Mouse (Mus musculus) adrenal gland, postnatal 25 days (tissue): ENCODE results near the gene Lrrc7. TPM values are rescaled to one million over a fixed set of nuclear protein-coding genes. Genes with fewer than 3 reads are reported as not detected.
A peak's percentile ranks its signal among the peaks of the same experiment; 100 is the strongest.

Source experiments
- DNase-seq: peaks from one replicate; pipeline ENCODE4 v3.0.0; 2021; ENCODE audit warnings: mixed read lengths
- long read RNA-seq: library from polyadenylated mRNA; stranded (forward); transcript quantifications from one replicate; pipeline ENCODE4 v2.0.0, GENCODE M21; 2021
- total RNA-seq: library from RNA; stranded (reverse); gene quantifications from 2 replicates; pipeline ENCODE4 v1.2.3, GENCODE M21; 2021

Lrrc7 gene
- total RNA-seq, result 0.09 TPM in 1 of 2 replicates, not detected in the other
- long read RNA-seq, result 0 reads

DNA sequence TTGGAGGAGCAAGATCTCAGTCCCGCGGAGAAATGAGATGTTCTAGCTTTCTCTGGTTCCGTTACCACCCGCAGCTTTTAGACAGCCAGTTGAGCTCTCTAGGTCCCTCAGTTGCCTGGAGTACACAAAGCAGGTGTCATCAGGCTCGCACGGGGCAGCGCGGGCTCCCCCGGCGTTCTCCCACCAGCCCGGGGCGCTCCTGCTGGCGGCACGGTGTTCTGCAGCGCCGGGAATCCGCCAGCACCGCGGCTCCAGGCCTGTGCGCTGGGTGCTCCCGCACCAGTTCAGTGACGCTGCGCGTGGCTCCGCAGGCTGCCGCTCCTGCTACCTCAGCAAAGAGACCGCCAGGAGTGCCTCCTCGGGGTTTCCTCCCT, at the start of gene Lrrc7:
Gene Lrrc7, minus strand, starts transcription at position 235 of the 374 bp plus-strand sequence.
- DNase-seq, result peak; percentile 35

- DNase-seq, result no peak
Measured at GRCm38 (mm10) chr3:158607065-158607464, 45.0 kb upstream of the Lrrc7 start.

DNA sequence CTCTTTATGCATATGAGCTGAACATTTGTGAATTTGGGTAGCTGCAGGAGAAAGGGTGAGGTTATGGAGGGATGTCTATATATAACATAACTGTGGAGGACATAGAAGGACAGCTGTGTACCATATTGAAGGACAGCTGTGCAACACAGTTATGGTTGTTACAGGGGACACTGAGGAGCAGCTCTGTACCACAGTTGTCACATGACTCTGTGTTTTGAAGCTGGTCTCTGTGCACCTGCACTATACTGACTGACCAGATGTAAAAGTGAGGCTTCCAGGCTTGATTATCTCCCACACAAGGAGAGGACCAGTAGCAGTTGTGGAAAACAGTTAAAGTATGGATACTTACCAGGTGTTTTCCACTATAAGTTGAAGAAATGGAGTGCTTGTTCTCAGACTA, 43.3 kb upstream of the Lrrc7 start:
- DNase-seq, result no peak

DNA sequence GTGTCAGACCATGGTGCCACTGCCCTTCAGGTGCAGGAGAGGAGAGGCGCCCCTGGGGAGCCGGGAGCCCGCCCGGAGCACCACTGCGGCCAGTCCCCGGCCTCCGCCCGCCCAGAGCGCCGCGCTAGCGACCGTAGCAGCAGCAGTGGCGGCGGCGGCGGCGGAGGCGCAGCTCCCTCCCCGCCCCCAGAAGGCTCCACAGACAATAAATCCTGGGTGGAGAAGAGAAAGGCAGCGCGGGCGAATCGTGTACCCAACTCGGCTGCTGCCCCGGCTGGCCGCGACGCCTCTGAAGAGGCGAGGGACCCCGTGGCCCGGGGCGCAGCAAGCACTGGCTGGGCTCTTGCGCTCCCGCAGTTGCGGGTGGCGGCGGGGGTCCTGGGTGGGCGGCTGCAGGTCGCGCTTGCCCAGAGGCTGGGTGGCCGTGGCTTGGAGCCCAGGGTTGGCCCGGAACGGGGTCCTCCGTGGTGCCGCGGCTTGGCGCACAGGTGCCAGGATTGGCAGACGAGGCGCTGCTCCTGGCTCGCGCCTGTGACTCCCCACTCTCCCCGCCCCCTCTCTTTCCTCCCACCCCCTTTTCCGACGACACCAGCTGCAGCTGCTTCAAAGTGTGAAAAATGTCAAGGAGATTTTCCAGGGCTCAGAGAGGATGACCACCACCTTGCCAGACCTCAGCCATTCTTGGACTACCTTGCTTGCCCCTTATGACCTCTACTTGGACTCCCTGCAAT, 600 bp downstream of the Lrrc7 start:
- DNase-seq, result no peak

DNA sequence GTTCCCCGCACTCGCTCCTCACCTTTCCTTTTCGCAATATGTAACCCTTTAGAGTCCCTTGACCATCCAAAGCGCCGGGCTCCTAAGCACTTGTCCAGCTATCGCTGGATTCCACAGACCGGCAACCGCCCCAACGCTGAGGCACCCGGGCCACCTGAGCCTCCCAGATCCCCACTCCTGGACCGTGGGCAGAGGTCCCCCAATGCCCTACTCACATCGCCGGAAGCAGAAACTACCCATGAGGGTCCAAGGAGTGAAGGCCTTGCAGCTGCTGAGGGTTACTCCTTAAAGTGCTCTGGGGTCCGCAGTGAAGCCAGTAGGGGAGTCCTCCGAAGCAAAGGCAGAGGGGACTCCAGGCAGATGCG, 1.1 kb downstream of the Lrrc7 start:
- no peak for DNase-seq

DNA sequence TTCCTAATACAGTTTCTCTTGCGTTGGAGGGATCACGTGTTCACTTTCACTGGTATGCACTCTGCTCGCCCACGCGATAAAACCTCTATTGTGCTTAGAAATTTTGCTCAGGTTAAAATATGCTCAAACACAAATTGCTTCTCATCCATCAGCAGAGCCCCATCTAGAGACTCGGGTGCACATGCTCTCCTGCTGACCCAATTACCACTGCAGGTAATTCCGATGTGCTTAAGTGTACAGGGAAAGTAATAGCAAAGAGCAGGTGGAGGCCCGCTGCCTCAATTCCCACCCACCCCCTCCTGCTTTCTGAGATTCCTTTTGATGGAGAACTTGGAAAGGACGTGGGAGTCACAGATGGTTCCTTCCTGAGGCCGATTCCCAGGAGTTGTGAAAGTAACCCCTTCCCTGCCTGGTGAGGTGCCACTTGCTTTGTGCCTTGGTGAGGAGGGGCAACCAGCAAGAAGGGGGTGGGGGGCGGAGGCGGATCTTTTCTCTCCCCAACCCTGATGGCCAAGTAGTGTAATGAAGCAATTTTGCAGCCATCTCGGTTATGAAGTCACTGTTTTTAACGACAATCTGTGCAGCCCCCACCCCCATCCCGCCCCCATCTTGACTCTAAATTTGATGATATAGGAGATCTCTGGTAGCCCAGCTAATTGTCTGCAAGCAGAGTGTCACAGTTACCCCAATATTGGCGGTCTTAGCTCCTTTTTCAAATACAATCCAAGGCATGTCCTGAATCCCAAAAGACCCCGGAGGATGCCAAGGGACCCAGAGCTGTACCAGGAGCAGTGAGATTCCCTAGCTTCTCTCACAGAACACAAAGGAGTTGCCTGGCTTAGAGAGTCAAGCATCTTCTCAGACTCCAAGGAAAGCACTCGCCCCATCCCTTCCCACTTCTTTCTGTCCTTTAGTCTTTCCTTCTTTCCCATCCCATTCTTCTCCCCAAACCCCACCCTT, 2.0 kb downstream of the Lrrc7 start:
- no peak for DNase-seq

DNA sequence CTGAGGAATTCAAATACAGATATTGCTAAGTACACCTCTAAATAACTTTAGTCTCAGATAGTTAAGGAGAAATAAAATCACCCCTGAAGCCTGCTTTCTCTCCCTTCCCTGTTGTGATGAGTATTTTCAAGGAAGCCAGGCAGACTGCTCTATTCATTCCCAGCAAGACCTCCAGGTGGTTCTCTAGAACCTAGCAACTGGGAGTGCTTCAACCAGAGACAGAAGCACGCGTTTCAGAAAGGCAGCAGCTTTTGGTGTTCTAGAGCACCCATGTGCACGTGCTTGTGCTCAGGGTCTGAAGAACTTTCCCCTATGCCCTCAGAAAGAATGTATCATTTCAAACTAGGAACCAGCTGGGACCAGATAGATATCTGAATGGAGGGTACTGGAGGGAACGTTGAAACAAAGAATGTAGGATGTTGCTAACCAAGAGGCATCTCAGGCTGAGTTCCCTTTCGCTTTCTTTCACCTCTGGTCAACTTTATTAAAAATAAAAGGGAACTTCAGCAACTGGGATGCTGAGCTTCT, 2.8 kb downstream of the Lrrc7 start:
- DNase-seq, result no peak

DNA sequence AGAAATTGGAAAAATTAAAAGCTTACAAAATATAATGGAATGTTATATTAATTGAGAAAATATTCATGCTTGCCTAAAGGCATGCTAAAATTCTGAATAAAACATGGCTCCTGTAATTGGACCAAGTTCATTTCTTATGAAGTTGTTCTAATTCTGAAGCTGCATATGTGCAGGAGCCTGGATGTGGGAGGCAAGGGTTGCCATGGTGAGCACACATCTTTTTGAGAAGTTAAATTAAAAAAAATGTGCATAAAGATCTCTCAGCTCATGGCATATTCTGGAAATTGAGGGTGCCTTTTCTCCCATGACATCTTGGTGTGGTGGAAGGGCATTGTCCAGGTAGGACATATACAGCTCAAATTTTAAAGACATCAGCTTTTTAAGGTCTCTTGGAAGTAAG, 3.4 kb downstream of the Lrrc7 start:
- no peak for DNase-seq

DNA sequence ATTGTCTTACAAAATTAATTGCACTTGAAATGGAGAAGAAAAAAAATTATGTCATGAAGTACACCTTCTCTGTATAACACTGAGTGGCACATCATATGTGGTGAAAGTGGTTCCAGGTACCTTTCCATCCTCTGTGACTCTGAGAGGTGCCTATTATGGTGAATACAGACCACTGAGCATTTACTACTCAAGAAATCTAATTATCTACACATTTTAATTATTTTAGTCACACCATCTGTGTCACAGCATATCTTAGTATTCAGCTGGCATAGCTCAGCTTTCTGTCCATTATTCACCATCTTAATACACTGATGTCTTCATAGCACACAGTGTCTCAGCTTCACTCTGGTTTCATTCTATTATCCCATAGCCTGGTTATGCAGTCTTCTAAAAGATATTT, 7.7 kb downstream of the Lrrc7 start:
- no peak for DNase-seq

GRCm38 (mm10) chr3:158552105-158552504, 9.9 kb downstream of the Lrrc7 start:
- no peak for DNase-seq

DNA sequence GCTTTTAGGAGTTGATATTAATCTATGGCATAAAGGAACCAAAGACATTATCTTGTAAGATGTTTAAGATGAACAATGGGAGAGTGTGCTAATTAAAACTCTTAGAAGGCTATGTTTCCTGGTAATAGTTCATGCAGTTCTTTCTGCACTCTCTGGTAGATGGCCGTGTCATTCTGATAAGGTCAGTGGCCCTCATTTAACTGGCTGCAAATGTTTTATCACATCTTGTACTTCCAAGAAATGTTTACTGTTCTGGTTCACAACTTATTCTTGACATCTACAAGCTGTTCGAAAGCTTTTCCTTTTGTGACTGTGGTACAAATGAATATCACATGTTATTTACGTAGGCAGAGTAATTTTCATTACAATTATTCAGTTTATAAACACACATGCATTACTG, 18.5 kb downstream of the Lrrc7 start:
- no peak for DNase-seq

GRCm38 (mm10) chr3:158532859-158533258, 29.2 kb downstream of the Lrrc7 start:
- DNase-seq, result no peak

DNA sequence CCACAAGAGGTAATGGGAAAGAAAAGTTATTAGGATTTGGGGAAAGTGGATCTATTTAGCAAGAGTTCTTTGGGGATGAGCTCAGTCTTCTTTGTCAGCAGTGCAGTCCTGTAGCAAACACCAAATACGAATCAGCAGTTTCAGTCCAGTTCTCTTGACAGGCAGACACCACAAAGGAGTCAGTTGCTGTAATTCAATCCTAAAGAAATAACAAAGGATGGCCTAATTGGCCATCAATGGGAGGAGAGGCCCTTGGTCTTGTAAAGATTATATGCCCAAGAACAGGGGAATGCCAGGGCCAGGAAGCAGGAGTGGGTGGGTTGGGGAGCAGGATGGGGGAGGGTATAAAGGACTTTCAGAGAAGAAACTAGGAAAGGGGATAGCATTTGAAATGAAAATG, 33.5 kb downstream of the Lrrc7 start:
- DNase-seq, result no peak

- no peak for DNase-seq
Measured at GRCm38 (mm10) chr3:158493730-158494129, 68.3 kb downstream of the Lrrc7 start.

DNA sequence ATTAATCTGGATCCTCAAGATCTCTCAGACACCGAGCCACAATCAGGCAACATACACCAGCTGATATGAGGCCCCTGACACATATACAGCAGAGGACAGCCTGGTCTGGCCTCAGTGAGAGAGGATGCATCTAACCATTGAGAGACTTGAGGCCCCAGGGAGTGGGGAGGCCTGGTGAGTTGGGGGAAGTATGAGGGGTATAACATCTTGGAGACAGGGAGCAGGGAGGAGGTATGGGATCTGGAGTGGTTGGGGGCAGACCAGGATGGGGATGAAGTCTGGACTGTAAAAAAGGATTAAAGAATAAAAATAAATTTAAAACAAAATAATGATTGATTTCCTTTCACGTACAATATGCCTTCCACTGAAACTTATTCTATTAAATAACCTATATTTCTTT, 82.3 kb downstream of the Lrrc7 start:
- no peak for DNase-seq

GRCm38 (mm10) chr3:158400600-158400999, 161.4 kb downstream of the Lrrc7 start:
- DNase-seq, result no peak

DNA sequence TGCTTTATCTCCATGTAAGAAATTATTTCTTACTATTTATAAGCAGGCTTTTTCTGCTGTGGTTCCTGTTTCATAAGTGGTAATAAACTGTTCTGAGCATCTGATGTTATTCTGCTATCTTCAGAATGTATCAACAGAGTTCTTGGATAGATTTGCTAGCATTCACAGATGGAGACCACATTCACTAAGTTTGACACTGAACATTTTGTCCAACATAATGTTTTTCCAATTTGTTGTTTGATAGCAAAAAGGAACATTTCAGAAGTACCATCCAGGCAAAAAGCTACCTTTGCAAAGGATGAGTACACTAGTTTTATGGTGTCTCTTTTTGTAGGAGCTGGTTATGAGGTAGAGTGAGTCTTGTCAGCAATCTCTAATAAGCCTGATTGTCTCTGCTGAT, 170.5 kb downstream of the Lrrc7 start:
- DNase-seq, result no peak

GRCm38 (mm10) chr3:158388076-158388454, 174.0 kb downstream of the Lrrc7 start:
- DNase-seq, result no peak

DNA sequence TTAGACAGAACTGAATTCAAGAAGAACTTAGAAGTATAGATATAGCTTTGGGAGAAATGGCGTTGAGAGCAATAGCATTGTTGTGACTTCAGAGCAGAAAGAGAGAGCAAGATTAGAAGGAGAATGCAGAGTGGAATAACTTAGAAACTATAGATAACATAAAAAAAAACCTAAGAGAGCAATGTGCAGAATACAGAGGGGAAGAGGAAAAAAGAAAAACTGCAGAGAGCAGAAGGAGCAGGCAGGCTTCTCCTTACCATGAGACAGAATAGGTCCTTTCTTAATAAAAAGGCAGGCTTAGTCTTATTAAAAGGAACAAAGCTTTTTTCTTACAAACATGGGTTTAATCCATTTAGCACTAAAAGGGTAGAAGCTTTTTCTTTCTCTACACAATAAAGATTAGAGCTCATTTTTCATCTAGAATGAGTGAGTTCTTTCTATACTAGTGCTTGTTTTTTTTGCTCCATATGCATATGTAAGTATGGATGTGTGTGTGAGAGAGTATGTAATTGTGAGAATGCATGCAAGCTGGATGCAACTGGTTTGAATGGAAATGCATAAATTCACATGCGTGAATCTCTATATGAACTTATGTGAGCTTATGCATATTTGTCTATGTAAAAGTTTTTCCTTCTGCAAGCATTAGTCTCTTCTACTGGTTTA, 174.5 kb downstream of the Lrrc7 start:
- DNase-seq, result no peak

- no peak for DNase-seq
Measured at GRCm38 (mm10) chr3:158386848-158387247, 175.2 kb downstream of the Lrrc7 start.

DNA sequence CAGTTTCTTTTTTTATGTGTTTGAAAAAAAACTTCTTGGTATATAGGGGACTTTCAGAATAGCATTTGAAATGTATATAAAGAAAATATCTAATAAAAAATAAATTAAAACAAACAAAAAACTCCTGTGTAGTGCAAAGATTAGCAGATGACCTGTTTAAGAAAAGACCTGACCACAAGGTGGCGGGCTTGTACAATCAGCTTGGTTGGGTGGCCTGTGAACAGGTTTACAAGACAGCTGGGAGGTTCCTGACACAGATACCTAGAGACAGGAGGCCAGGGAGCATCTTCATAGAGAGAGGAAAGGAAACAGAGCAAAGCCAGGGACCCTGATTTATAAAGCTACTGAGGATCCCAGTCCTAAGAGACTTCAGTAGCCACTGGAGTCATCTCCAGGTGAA, 186.1 kb downstream of the Lrrc7 start:
- DNase-seq, result peak; percentile 33

GRCm38 (mm10) chr3:158369169-158369568, 192.9 kb downstream of the Lrrc7 start:
- DNase-seq, result no peak

DNA sequence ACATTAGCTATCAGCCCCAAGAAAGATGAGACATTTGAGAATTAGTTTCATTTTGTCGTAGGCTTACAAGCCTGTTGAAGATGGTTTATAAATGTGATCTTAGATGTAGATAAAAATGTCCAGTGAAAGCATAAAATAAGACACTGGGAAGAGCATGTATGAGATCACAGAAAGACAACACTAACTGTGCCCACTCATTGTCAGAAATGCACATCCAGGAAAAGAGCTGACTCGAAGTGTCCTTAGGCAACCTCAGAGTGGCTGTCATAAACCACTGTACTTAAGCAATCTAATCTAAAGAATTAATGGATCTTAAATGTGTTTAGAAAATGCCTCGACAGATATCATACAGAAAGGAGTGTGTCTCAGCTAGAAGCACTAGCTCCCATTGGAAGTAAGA, 196.2 kb downstream of the Lrrc7 start:
- no peak for DNase-seq
